Mouse (Mus musculus) small intestine, adult 2 months (tissue): ENCODE data around the gene Islr2. TPM values are rescaled to one million over a fixed set of nuclear protein-coding genes. Genes with fewer than 3 reads are reported as not detected.

Experiments
- H3K27ac ChIP-seq: fragments of 200-500 bp; 2 replicates; pipeline ENCODE4 v1.5.1; 2012; ENCODE audit warnings: low read depth, low read length, control low read depth, inconsistent platforms; ENCODE audit not compliant: insufficient read depth
- H3K27me3 ChIP-seq: fragments of 200-500 bp; 2 replicates; pipeline ENCODE4 v1.6.1; 2012; ENCODE audit warnings: mild to moderate bottlenecking, moderate library complexity, low read length, inconsistent platforms; ENCODE audit not compliant: control insufficient read depth, insufficient read depth
- H3K36me3 ChIP-seq: fragments of 200-500 bp; 2 replicates; pipeline ENCODE4 v1.6.1; 2012; ENCODE audit warnings: mild to moderate bottlenecking, low read length, control low read depth, inconsistent platforms; ENCODE audit not compliant: control insufficient read depth, insufficient read depth
- H3K4me1 ChIP-seq: fragments of 200-500 bp; 2 replicates; pipeline ENCODE4 v1.6.1; 2012; ENCODE audit warnings: low read length, inconsistent platforms, mixed read lengths; ENCODE audit not compliant: control insufficient read depth, insufficient read depth, insufficient read length
- H3K4me3 ChIP-seq: fragments of 200-500 bp; 2 replicates; pipeline ENCODE4 v1.5.1; 2012; ENCODE audit warnings: low read depth, mild to moderate bottlenecking, control low read depth, inconsistent platforms, low read length, moderate library complexity
- CTCF ChIP-seq: fragments of 200-500 bp; IDR thresholded peaks from 2 replicates; pipeline ENCODE4 v1.5.1; 2012; ENCODE audit warnings: low read depth, mild to moderate bottlenecking, control low read depth, inconsistent platforms, low read length, moderate library complexity, mixed read lengths; ENCODE audit not compliant: insufficient replicate concordance, insufficient read length; ENCODE audit errors: extremely low read depth
- POLR2A ChIP-seq: fragments of 200-500 bp; IDR thresholded peaks from 2 replicates; pipeline ENCODE4 v1.6.1; 2012; ENCODE audit warnings: low read depth, mild to moderate bottlenecking, control low read depth, inconsistent platforms, low read length, moderate library complexity
- WGBS: fragments of 180-500 bp; shearing (Covaris S2); methylation state at CpG from one replicate; pipeline ENCODE4 v1.1.7; 2018; 5-methylcytosine and 5-hydroxymethylcytosine counted together
- polyA plus RNA-seq: library from polyadenylated mRNA; depleted of rRNA; stranded (reverse); fragments of >200 nt; gene quantifications from 2 replicates; pipeline ENCODE4 v1.2.3, GENCODE M21; 2012

Islr2 gene
- polyA plus RNA-seq, 1 experiment, result 1.3 TPM

- Histone ChIP-seq H3K27me3 (no peaks in the 10 kb centered on the region), H3K4me3 (no peak overlapping the region), H3K27ac (no peak overlapping the region), H3K4me1 (no peaks in the 10 kb centered on the region; the same call in 1 of the 2 replicates), H3K36me3 (peaks cover 31% of the 10 kb centered on the region)
- TF ChIP-seq POLR2A, result no peak
- TF ChIP-seq CTCF, result no peak
- WGBS, result 95% methylated on average over 3 of the region's 3 CpGs
Observed at GRCm38 (mm10) chr9:58218539-58218938, 14.4 kb upstream of the Islr2 start.

- H3K4me3 ChIP-seq, result no peak overlapping the region
- H3K4me1 ChIP-seq, result no peaks in the 10 kb centered on the region; the same call in 1 of the 2 replicates
- H3K36me3 ChIP-seq, result peaks cover 16% of the 10 kb centered on the region
- H3K27ac ChIP-seq, result no peak overlapping the region
- no peaks in the 10 kb centered on the region for H3K27me3 ChIP-seq
- 54% methylated on average over 6 of the region's 6 CpGs for WGBS
- TF ChIP-seq POLR2A (no peak), CTCF (peak; percentile 31; the same call in 1 of the 2 replicates)
Observed at GRCm38 (mm10) chr9:58216402-58216801, 12.3 kb upstream of the Islr2 start.

- no peak overlapping the region for H3K27ac ChIP-seq
- H3K27me3 ChIP-seq, result no peaks in the 10 kb centered on the region
- TF ChIP-seq POLR2A, result no peak
- no peak for TF ChIP-seq CTCF
- no peak overlapping the region for H3K4me3 ChIP-seq
- peaks cover 4% of the 10 kb centered on the region; the same call in 1 of the 2 replicates for H3K36me3 ChIP-seq
- WGBS, result 40% methylated on average over 8 of the region's 8 CpGs
- no peaks in the 10 kb centered on the region; the same call in 1 of the 2 replicates for H3K4me1 ChIP-seq
Observed at GRCm38 (mm10) chr9:58214519-58215180, 10.5 kb upstream of the Islr2 start.

DNA sequence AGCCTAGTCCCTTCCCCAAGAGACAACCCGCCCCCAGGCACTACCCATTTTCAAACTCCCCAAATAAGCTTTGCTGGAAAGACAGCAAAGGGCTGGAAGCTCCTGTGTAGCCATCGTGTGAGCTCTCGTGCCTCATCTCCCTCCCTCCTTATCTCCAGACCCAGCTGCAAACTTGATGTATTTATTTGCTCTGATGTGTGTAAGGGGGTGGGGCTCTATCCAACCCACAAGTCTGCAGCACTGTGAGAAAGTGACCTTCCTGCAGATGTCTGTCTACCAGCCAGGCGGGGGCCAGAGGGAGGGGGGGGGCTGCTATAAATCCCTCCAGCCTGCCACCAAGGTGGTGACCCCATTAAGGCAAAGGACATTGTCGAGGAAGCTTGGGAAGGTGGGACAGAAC is 9.7 kb upstream of the Islr2 start:
- TF ChIP-seq CTCF (no peak), POLR2A (no peak)
- Histone ChIP-seq H3K27me3 (no peaks in the 10 kb centered on the region), H3K4me3 (no peak overlapping the region), H3K27ac (no peak overlapping the region), H3K36me3 (no peaks in the 10 kb centered on the region), H3K4me1 (no peaks in the 10 kb centered on the region; the same call in 1 of the 2 replicates)
- 11% methylated on average over 5 of the region's 5 CpGs for WGBS

DNA sequence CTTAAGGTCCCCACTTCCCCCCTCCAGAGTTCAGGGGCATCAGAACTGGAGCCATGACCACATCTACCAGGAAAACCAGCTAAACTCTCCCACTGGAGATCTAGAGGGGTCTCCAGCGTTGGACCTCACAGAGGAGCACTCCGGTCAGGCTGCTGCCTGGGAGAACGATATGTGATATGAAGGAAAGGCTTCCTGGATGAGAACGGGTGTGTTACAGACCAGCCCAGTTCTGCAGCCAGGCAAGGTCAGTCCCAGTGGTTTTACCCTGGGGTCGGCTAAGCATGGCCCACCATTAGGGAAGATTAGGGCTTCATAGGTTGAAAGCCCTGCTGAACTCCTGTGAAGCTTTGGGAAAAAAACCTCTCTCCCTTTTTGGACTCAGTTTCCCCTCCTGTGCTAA is 9.3 kb upstream of the Islr2 start:
- no peak overlapping the region for H3K27ac ChIP-seq
- WGBS, result 48% methylated on average over 5 of the region's 5 CpGs
- TF ChIP-seq POLR2A (no peak), CTCF (no peak)
- H3K36me3 ChIP-seq, result no peaks in the 10 kb centered on the region
- no peaks in the 10 kb centered on the region for H3K27me3 ChIP-seq
- H3K4me1 ChIP-seq, result no peaks in the 10 kb centered on the region; the same call in 1 of the 2 replicates
- no peak overlapping the region for H3K4me3 ChIP-seq

DNA sequence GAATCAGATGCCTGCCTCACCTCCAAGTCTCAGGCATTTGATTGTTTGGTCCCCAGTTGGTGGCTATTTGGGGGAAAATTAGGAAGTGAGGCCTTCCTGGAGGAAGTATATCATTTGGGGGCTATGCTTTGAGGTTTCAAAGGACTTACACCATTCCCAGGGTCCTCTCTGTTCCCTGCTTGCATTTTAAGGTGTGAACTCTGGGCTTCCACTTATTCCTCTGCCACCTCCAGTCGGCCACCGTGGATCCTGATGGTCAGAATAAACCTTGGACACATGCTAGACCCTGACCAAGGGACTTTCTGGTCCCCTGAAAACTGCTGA is 6.1 kb upstream of the Islr2 start:
- Histone ChIP-seq H3K36me3 (no peaks in the 10 kb centered on the region), H3K4me1 (no peaks in the 10 kb centered on the region; the same call in 1 of the 2 replicates), H3K4me3 (no peak overlapping the region), H3K27ac (no peak overlapping the region), H3K27me3 (no peaks in the 10 kb centered on the region)
- TF ChIP-seq CTCF (no peak), POLR2A (no peak)
- WGBS, result 72% methylated on average over 2 of the region's 2 CpGs

DNA sequence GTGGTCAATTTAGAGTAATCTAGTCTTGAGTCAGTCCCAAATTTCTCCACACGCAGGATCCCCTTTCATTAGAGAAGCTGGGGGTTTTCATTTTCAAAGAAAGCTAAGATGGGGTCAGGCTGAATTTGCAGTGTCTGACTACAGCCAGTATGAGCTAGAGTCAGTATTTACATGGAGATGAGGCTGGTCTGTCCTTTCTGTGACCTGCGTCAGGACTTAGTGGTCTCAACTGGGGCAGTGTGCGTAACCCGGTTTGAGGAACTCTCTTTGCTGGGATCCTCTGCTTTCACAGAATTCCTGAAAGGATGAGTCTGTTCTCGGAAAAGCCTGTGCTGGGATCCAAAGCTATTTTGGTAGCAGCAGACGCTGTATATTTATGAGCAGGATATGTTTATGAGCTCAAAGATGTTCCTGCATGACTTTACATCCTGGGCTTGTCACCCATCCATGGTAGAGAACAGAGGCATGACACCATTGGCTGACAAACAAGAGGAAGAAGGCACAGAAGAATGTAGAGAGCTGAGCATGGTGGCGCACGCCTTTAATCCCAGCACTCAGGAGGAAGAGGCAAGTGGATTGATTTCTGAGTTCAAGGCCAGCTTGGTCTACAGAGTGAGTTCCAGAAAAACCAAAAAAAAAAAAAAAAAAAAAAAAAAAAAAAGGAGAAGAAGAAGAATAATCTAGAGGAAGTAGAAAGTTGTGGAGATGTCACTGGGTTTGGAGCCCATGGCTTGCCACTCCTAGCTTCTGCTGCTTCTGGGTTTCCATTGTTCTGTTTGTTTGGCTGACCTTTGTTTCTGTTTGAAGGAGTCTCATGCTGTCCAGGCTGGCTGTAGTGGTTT is 5.6 kb upstream of the Islr2 start:
- Histone ChIP-seq H3K27me3 (no peaks in the 10 kb centered on the region), H3K4me3 (no peak overlapping the region), H3K27ac (no peak overlapping the region), H3K36me3 (no peaks in the 10 kb centered on the region), H3K4me1 (no peaks in the 10 kb centered on the region; the same call in 1 of the 2 replicates)
- 68% methylated on average over 8 of the region's 8 CpGs for WGBS
- TF ChIP-seq CTCF (no peak), POLR2A (no peak)
